Mouse (Mus musculus): ENCODE data around the gene Rad18. TPM values are rescaled to one million over a fixed set of nuclear protein-coding genes. Genes with fewer than 3 reads are reported as not detected.

The Rad18 gene
- total and polyA plus RNA-seq, 3 experiments, result 0.66 to 1.6 (median 1.3) TPM

DNA sequence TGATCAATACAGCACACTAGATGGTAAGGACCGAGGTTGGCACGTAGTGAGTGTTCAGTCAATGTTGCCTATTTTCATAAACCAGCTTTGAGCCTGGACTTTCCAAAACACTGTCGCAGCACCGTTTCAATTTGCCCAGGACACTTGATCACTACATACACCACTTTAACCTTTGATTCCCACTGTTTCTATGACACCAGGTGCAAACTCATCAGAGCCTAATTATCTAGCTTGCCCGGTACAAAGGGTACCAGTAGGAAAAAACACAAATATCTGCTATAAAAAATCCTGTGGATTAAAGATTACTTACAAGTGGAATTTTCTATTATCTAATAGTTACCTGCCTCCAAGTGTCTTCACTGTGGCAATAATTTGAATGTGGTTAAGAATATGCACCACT, 64.4 kb downstream of the Rad18 start:
- Histone ChIP-seq H3K4me3 (no peak overlapping the region), H3K4me1 (ENCODE audit: control insufficient read depth, insufficient read depth, low read length) (no peaks in the 10 kb centered on the region), H3K9ac (ENCODE audit: low read depth, low read length) (no peak overlapping the region), H3K27ac (no peak overlapping the region), H3K79me2 (replicated peaks; ENCODE audit: control insufficient read depth, insufficient read depth, low read length) (no peaks in the 10 kb centered on the region), H3K36me3 (ENCODE audit: control insufficient read depth, insufficient read depth, low read length) (no peaks in the 10 kb centered on the region), H3K27me3 (ENCODE audit: control insufficient read depth, insufficient read depth, low read length) (no peaks in the 10 kb centered on the region)
- 93% methylated on average over 5 of the region's 5 CpGs for whole genome bisulfite sequencing
- DNase-seq, result no peak
- TF ChIP-seq POLR2A (IDR thresholded peaks at IDR 0.05; ENCODE audit: insufficient read depth, low read depth, low read length), result no peak
- no peak for TF ChIP-seq CTCF (IDR thresholded peaks at IDR 0.05)
- no peak for TF ChIP-seq EP300 (IDR thresholded peaks at IDR 0.05; ENCODE audit: insufficient read depth, low read depth, low read length)
- intact Hi-C loops (cut with DNase I), result no loop called here

DNA sequence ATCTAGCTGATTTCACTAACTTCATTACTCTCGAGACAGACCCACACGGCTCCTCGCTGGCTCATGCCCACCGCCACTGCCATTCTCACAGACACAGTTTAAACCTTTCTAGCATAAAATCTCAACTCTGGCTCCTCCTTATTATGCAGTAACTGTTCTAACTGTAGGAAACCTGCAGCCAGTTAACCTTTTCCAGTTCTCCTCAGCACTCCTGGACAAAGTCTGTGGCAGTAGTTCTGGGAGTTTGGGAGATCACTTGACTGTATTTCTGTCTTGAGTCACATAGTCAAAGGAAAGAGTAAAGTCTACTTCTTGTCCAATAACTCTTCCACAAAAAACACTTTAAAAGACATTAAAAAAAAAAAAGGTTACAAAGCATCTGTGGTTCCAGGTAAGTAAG, 66.2 kb downstream of the Rad18 start:
- Histone ChIP-seq H3K27me3 (ENCODE audit: control insufficient read depth, insufficient read depth, low read length) (no peaks in the 10 kb centered on the region), H3K79me2 (replicated peaks; ENCODE audit: control insufficient read depth, insufficient read depth, low read length) (no peaks in the 10 kb centered on the region), H3K9ac (ENCODE audit: low read depth, low read length) (no peak overlapping the region), H3K4me1 (ENCODE audit: control insufficient read depth, insufficient read depth, low read length) (no peaks in the 10 kb centered on the region), H3K27ac (no peak overlapping the region), H3K36me3 (ENCODE audit: control insufficient read depth, insufficient read depth, low read length) (no peaks in the 10 kb centered on the region), H3K4me3 (no peak overlapping the region)
- 92% methylated on average over 4 of the region's 4 CpGs for WGBS
- TF ChIP-seq CTCF (IDR thresholded peaks at IDR 0.05) (no peak), POLR2A (IDR thresholded peaks at IDR 0.05; ENCODE audit: insufficient read depth, low read depth, low read length) (no peak), EP300 (IDR thresholded peaks at IDR 0.05; ENCODE audit: insufficient read depth, low read depth, low read length) (no peak)
- intact Hi-C loops (cut with DNase I), result no loop called here
- DNase-seq, result no peak

DNA sequence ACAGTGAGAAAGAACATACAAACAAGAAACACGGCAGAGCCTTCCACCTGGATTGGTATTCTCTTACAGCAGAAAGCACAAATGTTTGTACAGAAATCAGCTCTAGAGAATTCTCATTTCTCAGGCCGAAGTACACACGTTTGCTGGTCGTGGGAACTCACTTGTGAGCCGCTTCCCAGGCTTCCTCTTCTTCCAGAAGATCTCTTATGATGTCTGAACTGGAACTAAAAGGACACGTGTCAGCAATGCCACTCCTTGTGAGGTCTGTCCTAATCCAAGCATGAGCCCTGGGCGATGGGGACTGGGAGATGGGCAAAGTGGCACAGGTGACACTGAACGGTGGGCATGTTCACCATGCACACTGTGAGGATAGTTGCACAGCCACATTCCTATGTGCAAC, 68.2 kb downstream of the Rad18 start:
- intact Hi-C loops (cut with DNase I), result no loop called here

DNA sequence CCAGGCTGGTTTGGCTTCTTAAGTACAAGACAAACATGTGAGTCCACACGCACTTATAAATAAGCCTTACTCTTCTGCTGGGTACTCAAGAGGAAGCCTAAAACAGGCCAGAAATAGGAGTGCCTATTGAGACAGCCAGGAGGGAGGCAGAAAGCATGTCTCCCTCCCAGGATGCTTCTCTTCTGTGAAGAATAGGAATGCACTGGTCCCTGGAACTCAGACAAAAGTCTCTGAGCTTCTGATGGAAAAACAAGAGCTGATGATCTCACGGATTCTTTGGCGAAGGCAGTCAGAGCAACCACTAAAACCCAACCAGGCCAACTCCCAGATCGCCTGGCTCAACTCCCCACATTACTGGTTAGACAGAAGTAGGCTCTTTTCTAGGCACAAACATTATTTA, 74.2 kb downstream of the Rad18 start:
- WGBS, result 66% methylated on average over 4 of the region's 4 CpGs
- intact Hi-C loops (cut with DNase I), result no loop called here
- DNase-seq, result peak in 1 of 2 experiments; percentile 6
- Histone ChIP-seq H3K79me2 (replicated peaks; ENCODE audit: control insufficient read depth, insufficient read depth, low read length) (no peaks in the 10 kb centered on the region), H3K4me3 (no peak overlapping the region), H3K4me1 (ENCODE audit: control insufficient read depth, insufficient read depth, low read length) (no peaks in the 10 kb centered on the region; the same call in 1 of the 2 replicates), H3K36me3 (ENCODE audit: control insufficient read depth, insufficient read depth, low read length) (no peaks in the 10 kb centered on the region), H3K27me3 (ENCODE audit: control insufficient read depth, insufficient read depth, low read length) (no peaks in the 10 kb centered on the region), H3K9ac (ENCODE audit: low read depth, low read length) (no peak overlapping the region), H3K27ac (no peak overlapping the region)
- TF ChIP-seq CTCF (IDR thresholded peaks at IDR 0.05), result no peak
- no peak for TF ChIP-seq EP300 (IDR thresholded peaks at IDR 0.05; ENCODE audit: insufficient read depth, low read depth, low read length)
- TF ChIP-seq POLR2A (IDR thresholded peaks at IDR 0.05; ENCODE audit: insufficient read depth, low read depth, low read length), result no peak

More for the DNA sequence above, 68.2 kb downstream of the Rad18 start:
- no peaks in the 10 kb centered on the region for H3K27me3 ChIP-seq (ENCODE audit: control insufficient read depth, insufficient read depth, low read length)
- no peak for DNase-seq
- no peaks in the 10 kb centered on the region for H3K36me3 ChIP-seq (ENCODE audit: control insufficient read depth, insufficient read depth, low read length)
- WGBS, result 92% methylated on average over 8 of the region's 8 CpGs
- TF ChIP-seq POLR2A (IDR thresholded peaks at IDR 0.05; ENCODE audit: insufficient read depth, low read depth, low read length) (no peak), CTCF (IDR thresholded peaks at IDR 0.05) (no peak), EP300 (IDR thresholded peaks at IDR 0.05; ENCODE audit: insufficient read depth, low read depth, low read length) (no peak)
- no peak overlapping the region for H3K4me3 ChIP-seq
- no peak overlapping the region for H3K27ac ChIP-seq
- no peaks in the 10 kb centered on the region for H3K4me1 ChIP-seq (ENCODE audit: control insufficient read depth, insufficient read depth, low read length)
- no peaks in the 10 kb centered on the region for H3K79me2 ChIP-seq (replicated peaks; ENCODE audit: control insufficient read depth, insufficient read depth, low read length)
- H3K9ac ChIP-seq (ENCODE audit: low read depth, low read length), result no peak overlapping the region

DNA sequence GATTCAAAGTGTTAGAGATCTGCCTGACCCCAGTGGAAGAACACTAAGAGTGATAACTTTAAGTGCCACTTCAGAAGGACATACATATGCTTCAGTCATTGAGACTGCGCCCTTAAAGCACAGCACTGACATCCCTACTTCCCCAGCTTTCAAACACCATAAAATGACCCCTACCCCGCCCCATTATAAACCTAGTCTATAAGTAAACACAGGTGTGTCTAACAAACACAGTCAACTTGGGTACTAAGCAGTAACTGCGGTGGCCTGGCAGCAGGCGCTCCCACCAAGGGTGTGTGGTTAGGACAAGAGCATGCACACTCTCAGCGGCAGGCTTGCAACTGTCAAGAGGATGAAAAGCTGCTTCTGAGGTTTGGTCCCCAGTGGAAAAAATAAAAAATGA, 76.5 kb downstream of the Rad18 start:
- intact Hi-C loops (cut with DNase I), result no loop called here
- DNase-seq, result no peak
- Histone ChIP-seq H3K9ac (ENCODE audit: low read depth, low read length) (no peak overlapping the region), H3K36me3 (ENCODE audit: control insufficient read depth, insufficient read depth, low read length) (no peaks in the 10 kb centered on the region), H3K4me3 (no peak overlapping the region), H3K4me1 (ENCODE audit: control insufficient read depth, insufficient read depth, low read length) (no peaks in the 10 kb centered on the region; the same call in 1 of the 2 replicates), H3K27me3 (ENCODE audit: control insufficient read depth, insufficient read depth, low read length) (no peaks in the 10 kb centered on the region), H3K79me2 (replicated peaks; ENCODE audit: control insufficient read depth, insufficient read depth, low read length) (no peaks in the 10 kb centered on the region), H3K27ac (no peak overlapping the region)
- 94% methylated on average over 5 of the region's 5 CpGs for WGBS
- no peak for TF ChIP-seq EP300 (IDR thresholded peaks at IDR 0.05; ENCODE audit: insufficient read depth, low read depth, low read length)
- no peak for TF ChIP-seq POLR2A (IDR thresholded peaks at IDR 0.05; ENCODE audit: insufficient read depth, low read depth, low read length)
- no peak for TF ChIP-seq CTCF (IDR thresholded peaks at IDR 0.05)

DNA sequence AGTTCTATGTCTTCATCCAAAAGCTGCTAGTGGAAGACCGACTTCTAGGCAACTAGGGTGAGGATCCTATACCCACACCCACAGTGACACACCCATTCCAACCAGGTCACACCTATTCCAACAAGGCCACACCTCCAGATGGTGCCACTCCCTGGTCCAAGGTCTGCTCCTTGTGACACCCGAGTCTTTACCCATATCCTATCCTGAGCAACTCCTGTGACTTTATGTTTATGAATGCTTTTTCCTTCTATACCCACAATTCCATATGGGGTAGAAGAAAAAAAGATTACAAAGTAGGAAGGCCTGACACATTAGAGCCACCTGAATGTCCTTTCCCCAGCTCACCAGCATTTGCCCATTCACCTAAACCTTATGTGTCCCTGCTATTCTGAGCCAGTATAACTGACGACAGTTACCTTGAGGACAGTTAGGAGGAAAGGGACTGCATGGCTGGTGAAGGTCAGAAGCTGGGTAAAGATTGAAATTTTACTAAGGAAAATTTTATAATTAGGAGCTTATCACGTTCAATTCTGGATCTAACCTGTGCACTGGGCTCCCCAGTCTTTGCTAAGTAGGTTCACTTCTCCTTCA, 78.7 kb downstream of the Rad18 start:
- no peak for TF ChIP-seq POLR2A (IDR thresholded peaks at IDR 0.05; ENCODE audit: insufficient read depth, low read depth, low read length)
- no peak for TF ChIP-seq CTCF (IDR thresholded peaks at IDR 0.05)
- no peak for TF ChIP-seq EP300 (IDR thresholded peaks at IDR 0.05; ENCODE audit: insufficient read depth, low read depth, low read length)
- Histone ChIP-seq H3K79me2 (replicated peaks; ENCODE audit: control insufficient read depth, insufficient read depth, low read length) (no peaks in the 10 kb centered on the region), H3K36me3 (ENCODE audit: control insufficient read depth, insufficient read depth, low read length) (no peaks in the 10 kb centered on the region), H3K27ac (no peak overlapping the region), H3K4me3 (no peak overlapping the region), H3K9ac (ENCODE audit: low read depth, low read length) (no peak overlapping the region), H3K27me3 (ENCODE audit: control insufficient read depth, insufficient read depth, low read length) (no peaks in the 10 kb centered on the region), H3K4me1 (ENCODE audit: control insufficient read depth, insufficient read depth, low read length) (no peaks in the 10 kb centered on the region; the same call in 1 of the 2 replicates)
- DNase-seq, result no peak
- WGBS, result 94% methylated on average over 4 of the region's 4 CpGs
- intact Hi-C loops (cut with DNase I), result no loop called here
